Mouse (Mus musculus) embryonic facial prominence, embryonic 11.5 days (tissue): ENCODE data around the gene Cdyl. TPM values are rescaled to one million over a fixed set of nuclear protein-coding genes. Genes with fewer than 3 reads are reported as not detected.
"Not testable (repeated sequence)": the region's sequence is repeated elsewhere in the genome, so short reads cannot be mapped to it uniquely, and the experiment has no call there.

Experiments
- ATAC-seq: fragments of 200-750 bp; cut with Nextera tagmentation; replicated peaks from 2 replicates; pipeline ENCODE4 v1.8.0; 2017; ENCODE audit warnings: low read depth; ENCODE audit not compliant: insufficient number of reproducible peaks, low FRiP score, low TSS enrichment
- DNase-seq: peaks from one replicate; pipeline ENCODE4 v3.0.0-alpha.2; 2015; ENCODE audit warnings: low spot score
- H3K27ac ChIP-seq: fragments of 300-500 bp; sonication (generic); replicated peaks from 2 replicates; pipeline ENCODE4 v1.5.1; 2014; ENCODE audit warnings: mild to moderate bottlenecking, low read depth, low read length, control low read depth
- H3K27me3 ChIP-seq: fragments of 300-500 bp; sonication (generic); 2 replicates; pipeline ENCODE4 v1.6.1; 2014; ENCODE audit warnings: mild to moderate bottlenecking, low read length, moderate library complexity, mixed read lengths; ENCODE audit not compliant: control insufficient read depth, insufficient read depth
- H3K36me3 ChIP-seq: fragments of 300-500 bp; sonication (generic); replicated peaks from 2 replicates; pipeline ENCODE4 v1.6.1; 2014; ENCODE audit warnings: low read depth, mild to moderate bottlenecking, low read length, moderate library complexity, mixed read lengths; ENCODE audit not compliant: control insufficient read depth, insufficient read depth
- H3K4me1 ChIP-seq: fragments of 300-500 bp; sonication (generic); 2 replicates; pipeline ENCODE4 v1.6.1; 2014; ENCODE audit warnings: low read length, mixed read lengths; ENCODE audit not compliant: control insufficient read depth, insufficient read depth
- H3K4me2 ChIP-seq: fragments of 300-500 bp; sonication (generic); 2 replicates; pipeline ENCODE4 v1.6.1; 2014; ENCODE audit warnings: low read depth, mild to moderate bottlenecking, control low read depth, low read length, moderate library complexity
- H3K4me3 ChIP-seq: fragments of 300-500 bp; sonication (generic); 2 replicates; pipeline ENCODE4 v1.5.1; 2014; ENCODE audit warnings: low read depth, low read length, control low read depth
- H3K9ac ChIP-seq: fragments of 300-500 bp; sonication (generic); replicated peaks from 2 replicates; pipeline ENCODE4 v1.6.1; 2014; ENCODE audit warnings: mild to moderate bottlenecking, control low read depth, low read length
- H3K9me3 ChIP-seq: fragments of 300-500 bp; sonication (generic); replicated peaks from 2 replicates; pipeline ENCODE4 v1.6.1; 2016; ENCODE audit warnings: mild to moderate bottlenecking, low read length, inconsistent platforms, mixed read lengths; ENCODE audit not compliant: control insufficient read depth
- WGBS: fragments of 180-500 bp; shearing (Covaris S2); extraction: QIAGEN DNeasy Blood & Tissue Kit; methylation state at CpG from one replicate; pipeline ENCODE4 v1.1.7; 2014; 5-methylcytosine and 5-hydroxymethylcytosine counted together
- polyA plus RNA-seq: library from polyadenylated mRNA; unstranded; fragments of >200 nt; fragmentation: Nextera tagmentation; extraction: Ambion mirVana; gene quantifications from 2 replicates; pipeline ENCODE4 v1.2.1, GENCODE M21; 2014

Gene Cdyl
- polyA plus RNA-seq, 1 experiment from 2014 or later: 16.0 TPM

- Histone ChIP-seq H3K27ac (no peak overlapping the region), H3K27me3 (no peaks in the 10 kb centered on the region), H3K9ac (no peak overlapping the region), H3K36me3 (no peaks in the 10 kb centered on the region; the same call in 1 of the 2 replicates), H3K4me1 (peaks cover 3% of the 10 kb centered on the region; the same call in 1 of the 2 replicates), H3K9me3 (no peaks in the 10 kb centered on the region), H3K4me2 (no peak overlapping the region), H3K4me3 (no peak overlapping the region)
- DNase-seq (no peak), ATAC-seq (no peak)
- WGBS: 86% methylated on average over 7 of the region's 7 CpGs
These were observed 176.0 kb downstream of the Cdyl start for GRCm38 (mm10) chr13:35835669-35836068.

- WGBS: 95% methylated on average over 7 of the region's 7 CpGs
These were observed 176.9 kb downstream of the Cdyl start for GRCm38 (mm10) chr13:35836501-35836900.

GRCm38 (mm10) chr13:35840102-35840501, 180.5 kb downstream of the Cdyl start:
- Histone ChIP-seq H3K9me3 (no peaks in the 10 kb centered on the region), H3K4me3 (no peak overlapping the region), H3K27me3 (no peaks in the 10 kb centered on the region), H3K4me1 (no peaks in the 10 kb centered on the region), H3K27ac (no peak overlapping the region), H3K9ac (no peak overlapping the region), H3K4me2 (no peak overlapping the region), H3K36me3 (no peaks in the 10 kb centered on the region; the same call in 1 of the 2 replicates)
- ATAC-seq (no peak), DNase-seq (no peak)
- WGBS: 85% methylated on average over 10 of the region's 10 CpGs

More at GRCm38 (mm10) chr13:35836501-35836900, 176.9 kb downstream of the Cdyl start:
- H3K4me3 ChIP-seq, H3K9ac ChIP-seq, H3K27ac ChIP-seq, H3K9me3 ChIP-seq, H3K4me1 ChIP-seq, H3K4me2 ChIP-seq, H3K27me3 ChIP-seq, DNase-seq, H3K36me3 ChIP-seq, ATAC-seq: not testable (repeated sequence)

- H3K4me2 ChIP-seq: no peak overlapping the region
- H3K27ac ChIP-seq: no peak overlapping the region
- DNase-seq (no peak), ATAC-seq (no peak)
- 75% methylated on average over 7 of the region's 7 CpGs for WGBS
- H3K36me3 ChIP-seq: no peaks in the 10 kb centered on the region; the same call in 1 of the 2 replicates
- no peaks in the 10 kb centered on the region for H3K9me3 ChIP-seq
- H3K9ac ChIP-seq: no peak overlapping the region
- no peaks in the 10 kb centered on the region for H3K27me3 ChIP-seq
- H3K4me1 ChIP-seq: no peaks in the 10 kb centered on the region
- no peak overlapping the region for H3K4me3 ChIP-seq
These were observed 183.8 kb downstream of the Cdyl start for GRCm38 (mm10) chr13:35843383-35843782.

- Histone ChIP-seq H3K27ac (no peak overlapping the region), H3K27me3 (no peaks in the 10 kb centered on the region), H3K4me3 (no peak overlapping the region), H3K9ac (no peak overlapping the region), H3K4me1 (no peaks in the 10 kb centered on the region), H3K4me2 (no peak overlapping the region), H3K9me3 (no peaks in the 10 kb centered on the region), H3K36me3 (no peaks in the 10 kb centered on the region; the same call in 1 of the 2 replicates)
- ATAC-seq (no peak), DNase-seq (peak; percentile 15)
- 39% methylated on average over 3 of the region's 3 CpGs for WGBS
These were observed 185.7 kb downstream of the Cdyl start for GRCm38 (mm10) chr13:35845306-35845705.

- no peaks in the 10 kb centered on the region for H3K4me1 ChIP-seq
- no peak overlapping the region for H3K9ac ChIP-seq
- DNase-seq (no peak), ATAC-seq (no peak)
- H3K27ac ChIP-seq: no peak overlapping the region
- 77% methylated on average over 3 of the region's 3 CpGs for WGBS
- no peak overlapping the region for H3K4me2 ChIP-seq
- H3K27me3 ChIP-seq: no peaks in the 10 kb centered on the region
- H3K4me3 ChIP-seq: no peak overlapping the region
- H3K9me3 ChIP-seq: no peaks in the 10 kb centered on the region
- no peaks in the 10 kb centered on the region for H3K36me3 ChIP-seq
These were observed 189.1 kb downstream of the Cdyl start for GRCm38 (mm10) chr13:35848694-35849093.

- Histone ChIP-seq H3K4me1 (no peaks in the 10 kb centered on the region), H3K36me3 (no peaks in the 10 kb centered on the region), H3K9ac (no peak overlapping the region), H3K27ac (no peak overlapping the region), H3K4me3 (no peak overlapping the region), H3K27me3 (no peaks in the 10 kb centered on the region), H3K4me2 (no peak overlapping the region), H3K9me3 (no peaks in the 10 kb centered on the region)
- ATAC-seq: no peak
- WGBS: 91% methylated on average over 6 of the region's 6 CpGs
- no peak for DNase-seq
These were observed 191.9 kb downstream of the Cdyl start for GRCm38 (mm10) chr13:35851581-35851980.

- DNase-seq (no peak), ATAC-seq (no peak)
- H3K4me3 ChIP-seq: no peak overlapping the region
- H3K27me3 ChIP-seq: no peaks in the 10 kb centered on the region
- no peak overlapping the region for H3K9ac ChIP-seq
- WGBS: 87% methylated on average over 2 of the region's 2 CpGs
- H3K27ac ChIP-seq: no peak overlapping the region
- H3K9me3 ChIP-seq: no peaks in the 10 kb centered on the region
- H3K36me3 ChIP-seq: no peaks in the 10 kb centered on the region
- no peaks in the 10 kb centered on the region for H3K4me1 ChIP-seq
- H3K4me2 ChIP-seq: no peak overlapping the region
These were observed 193.4 kb downstream of the Cdyl start for GRCm38 (mm10) chr13:35852851-35853575.
